Mouse (Mus musculus) cerebellum, adult 2 months (tissue): ENCODE results near the gene Acyp1. TPM values are rescaled to one million over a fixed set of nuclear protein-coding genes. Genes with fewer than 3 reads are reported as not detected.
"Not testable (repeated sequence)": the region's sequence is repeated elsewhere in the genome, so short reads cannot be mapped to it uniquely, and the experiment has no call there.

Experiments
- DNase-seq, 2 experiments: peaks; one replicate each; pipeline ENCODE4 v3.0.0; 2021
- H3K27ac ChIP-seq: fragments of 200-500 bp; 2 replicates; pipeline ENCODE4 v1.5.1; 2012; ENCODE audit warnings: low read length, control low read depth, inconsistent platforms; ENCODE audit not compliant: insufficient read depth
- H3K27me3 ChIP-seq: fragments of 200-500 bp; 2 replicates; pipeline ENCODE4 v1.6.1; 2012; ENCODE audit warnings: inconsistent platforms, mild to moderate bottlenecking, low read length, moderate library complexity; ENCODE audit not compliant: control insufficient read depth, insufficient read depth
- H3K4me1 ChIP-seq: fragments of 200-500 bp; 2 replicates; pipeline ENCODE4 v1.6.1; 2011; ENCODE audit warnings: low read length; ENCODE audit not compliant: control insufficient read depth, insufficient read depth
- H3K4me3 ChIP-seq: fragments of 200-500 bp; replicated peaks from 2 replicates; pipeline ENCODE3; 2011; ENCODE audit warnings: mild to moderate bottlenecking, low read depth, low read length, control low read depth; ENCODE audit not compliant: insufficient read depth
- CTCF ChIP-seq: fragments of 200-500 bp; IDR thresholded peaks from 2 replicates; pipeline ENCODE4 v1.5.1; 2011; ENCODE audit warnings: low read depth, mild to moderate bottlenecking, control low read depth, low read length, moderate library complexity, borderline replicate concordance; ENCODE audit not compliant: insufficient read depth
- POLR2A ChIP-seq: fragments of 200-500 bp; IDR thresholded peaks from 2 replicates; pipeline ENCODE4 v1.6.1; 2011; ENCODE audit warnings: low read length, control low read depth, borderline replicate concordance; ENCODE audit not compliant: insufficient read depth
- WGBS: fragments of 180-500 bp; shearing (Covaris S2); methylation state at CpG from one replicate; pipeline ENCODE4 v1.1.7; 2018; 5-methylcytosine and 5-hydroxymethylcytosine counted together
- polyA plus RNA-seq: library from polyadenylated mRNA; depleted of rRNA; stranded (reverse); fragments of >200 nt; gene quantifications from 2 replicates; pipeline ENCODE4 v1.2.3, GENCODE M21; 2012

Acyp1 gene
- polyA plus RNA-seq, 1 experiment: 77.8 TPM

DNA sequence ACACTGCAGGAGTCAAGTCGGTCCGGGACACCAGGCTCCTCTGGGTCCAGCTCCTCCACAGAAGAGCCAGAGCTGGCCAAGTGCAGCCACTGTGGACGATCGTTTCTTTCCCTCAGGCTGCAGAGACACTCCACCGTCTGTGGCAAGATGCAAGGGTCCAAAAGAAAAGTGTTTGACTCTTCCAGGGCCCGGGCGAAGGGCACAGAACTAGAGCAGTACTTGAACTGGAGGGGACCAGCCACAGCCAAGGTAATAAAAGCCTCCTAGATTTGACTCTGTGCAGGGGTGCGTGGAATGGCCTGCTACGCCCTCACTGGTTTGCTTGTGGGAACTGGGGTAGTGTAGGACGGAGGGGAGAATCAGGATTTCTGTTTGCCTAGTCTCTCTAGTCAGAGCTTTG, 2.4 kb upstream of the Acyp1 start:
- Histone ChIP-seq H3K4me1 (0 out of 2 replicates have a peak, but pooled peaks cover 3% of the 10 kb centered on the region), H3K4me3 (no peak overlapping the region), H3K27me3 (peaks cover 2% of the 10 kb centered on the region; the same call in 1 of the 2 replicates), H3K27ac (no peak overlapping the region)
- TF ChIP-seq POLR2A: no peak
- TF ChIP-seq CTCF: no peak
- 77% methylated on average over 10 of the region's 10 CpGs for WGBS
- no peak for DNase-seq

DNA sequence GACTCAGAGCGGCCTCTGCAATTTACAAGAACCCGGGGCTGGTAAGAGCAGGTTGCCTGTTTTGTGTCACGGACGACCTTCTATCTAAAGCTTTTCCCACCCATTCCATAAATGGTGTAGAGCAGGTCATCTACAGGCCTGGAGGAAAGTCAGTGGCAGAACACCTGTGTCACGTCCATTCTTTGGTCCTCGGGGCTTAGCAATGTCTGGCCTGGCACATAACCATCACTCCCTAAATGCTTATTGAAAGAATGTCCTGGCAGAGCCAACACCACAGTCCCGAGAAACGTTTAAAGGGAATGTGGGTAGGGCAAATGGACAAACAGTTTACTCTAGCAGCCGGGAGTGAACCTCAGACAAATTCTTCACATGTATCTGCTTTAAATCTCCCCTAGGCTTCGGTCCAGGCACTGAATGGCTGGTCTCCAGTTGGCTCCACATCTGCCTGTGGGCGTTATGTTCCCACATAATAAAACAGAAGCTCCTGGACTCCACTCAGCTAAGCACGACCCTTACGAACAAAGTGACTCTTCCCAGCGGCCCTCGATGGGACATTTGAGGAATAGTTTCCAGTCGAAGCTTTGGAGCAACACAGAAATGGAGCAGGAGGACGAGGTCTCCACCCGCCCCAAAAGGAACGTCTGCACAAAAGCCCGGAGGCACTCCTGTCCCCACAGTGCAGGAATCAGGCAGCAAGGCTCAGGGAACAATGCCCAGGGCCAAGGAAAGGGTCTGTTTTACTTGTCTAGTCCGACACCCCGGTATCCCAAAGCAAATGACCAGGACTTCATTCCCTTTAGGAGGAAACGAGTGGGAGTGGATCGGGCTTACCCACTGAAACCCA, 1.1 kb upstream of the Acyp1 start:
- peaks cover 2% of the 10 kb centered on the region; the same call in 1 of the 2 replicates for H3K27me3 ChIP-seq
- DNase-seq: no peak
- H3K4me3 ChIP-seq: no peak overlapping the region
- TF ChIP-seq CTCF: no peak
- TF ChIP-seq POLR2A: no peak
- H3K4me1 ChIP-seq: 0 out of 2 replicates have a peak, but pooled peaks cover 3% of the 10 kb centered on the region
- no peak overlapping the region for H3K27ac ChIP-seq
- WGBS: 53% methylated on average over 24 of the region's 24 CpGs

DNA sequence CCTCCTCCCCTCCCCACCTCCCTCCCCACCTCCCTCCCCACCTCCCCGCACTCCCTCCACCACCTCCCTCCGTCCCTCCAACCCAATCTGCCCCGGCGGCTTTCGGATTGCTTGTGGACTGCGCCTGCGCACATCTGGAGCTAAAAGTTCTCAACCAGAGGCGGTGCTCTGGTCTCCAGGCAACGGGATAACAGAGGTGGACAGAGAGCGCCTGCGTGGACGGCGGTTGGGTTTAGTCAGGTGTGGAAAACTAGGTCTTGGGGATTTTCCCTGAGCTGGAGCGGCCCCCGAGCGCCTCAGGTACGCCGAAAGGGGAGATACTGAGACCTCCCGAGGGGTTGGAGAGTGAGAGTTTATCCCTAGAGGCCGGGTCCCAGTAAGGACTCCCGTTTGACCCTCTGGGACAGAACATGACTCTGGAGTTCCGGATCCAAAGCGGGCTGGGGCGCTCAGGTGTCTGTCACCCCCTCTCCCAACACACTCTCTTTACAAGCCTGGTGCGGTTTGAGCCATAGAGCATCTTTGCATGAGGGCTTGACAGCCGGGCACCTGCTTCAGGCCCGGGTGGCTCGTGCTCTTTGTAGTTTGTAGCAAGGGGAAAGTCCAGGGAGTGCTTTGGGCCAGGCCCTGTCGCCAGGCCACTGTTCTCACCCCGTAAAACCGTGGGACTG, 383 bp upstream of the Acyp1 start, which contains the start of gene Zc2hc1c:
Gene Zc2hc1c (plus strand): TSS at position 106 of the 671 bp plus-strand sequence.
- DNase-seq: peak; percentile 43
- Histone ChIP-seq H3K27ac (no peak within 1 kb of the TSS), H3K4me3 (peak within 1 kb of the TSS; percentile 47), H3K4me1 (0 out of 2 replicates have a peak, but pooled peaks cover 3% of the 10 kb centered on the region), H3K27me3 (peaks cover 2% of the 10 kb centered on the region; the same call in 1 of the 2 replicates)
- TF ChIP-seq POLR2A (no peak), CTCF (no peak)
- WGBS: 13% methylated on average over 31 of the region's 31 CpGs

DNA sequence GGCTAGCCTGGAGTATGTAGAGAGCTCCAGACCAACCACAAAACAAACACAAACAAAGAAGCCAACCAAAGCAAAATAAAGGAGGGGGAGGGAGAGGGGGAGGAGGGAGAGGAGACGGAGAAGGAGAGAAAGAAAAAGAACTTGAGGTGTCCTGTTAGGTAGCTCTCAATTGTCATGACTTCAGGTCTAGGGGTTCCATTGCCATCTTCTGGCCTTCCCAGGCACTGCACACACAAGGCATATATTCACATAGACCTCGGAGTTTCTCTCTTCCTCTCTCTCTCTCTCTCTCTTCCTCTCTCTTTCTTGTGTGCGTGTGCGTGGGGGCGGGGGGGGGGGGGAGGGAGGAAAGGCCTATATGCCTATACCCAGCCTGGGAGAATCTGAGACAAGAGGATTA, 1.3 kb downstream of the Acyp1 start:
- Histone ChIP-seq H3K4me3 (no peak overlapping the region), H3K4me1 (0 out of 2 replicates have a peak, but pooled peaks cover 3% of the 10 kb centered on the region), H3K27ac (no peak overlapping the region), H3K27me3 (peaks cover 2% of the 10 kb centered on the region; the same call in 1 of the 2 replicates)
- no peak for DNase-seq
- TF ChIP-seq POLR2A (no peak), CTCF (0 out of 2 replicates have a peak, but pooled peaks have one; percentile 16)
- WGBS: 41% methylated on average over 4 of the region's 5 CpGs

DNA sequence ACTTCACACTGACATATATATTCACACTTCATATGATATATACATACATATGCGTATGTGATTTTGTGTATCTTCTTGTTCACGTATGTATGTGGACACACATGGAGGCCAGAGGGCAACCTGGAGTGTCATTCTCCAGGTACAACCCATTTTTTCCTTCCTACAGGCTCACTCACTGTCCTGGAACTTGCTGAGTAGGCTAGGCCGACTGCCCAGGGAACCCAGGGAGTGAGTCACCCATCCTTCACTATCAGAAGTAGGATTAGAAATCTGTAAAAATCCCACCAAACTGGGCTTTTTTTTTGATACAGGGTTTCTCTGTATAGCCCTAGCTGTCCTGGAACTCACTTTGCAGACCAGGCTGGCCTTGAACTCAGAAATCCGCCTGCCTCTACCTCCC, 3.2 kb downstream of the Acyp1 start:
- Histone ChIP-seq H3K27me3 (peaks cover 2% of the 10 kb centered on the region; the same call in 1 of the 2 replicates), H3K4me1 (peaks cover 3% of the 10 kb centered on the region; the same call in 1 of the 2 replicates), H3K27ac (no peak overlapping the region), H3K4me3 (no peak overlapping the region)
- no peak for DNase-seq
- 95% methylated on average over 4 of the region's 4 CpGs for WGBS
- TF ChIP-seq CTCF (no peak), POLR2A (no peak)

DNA sequence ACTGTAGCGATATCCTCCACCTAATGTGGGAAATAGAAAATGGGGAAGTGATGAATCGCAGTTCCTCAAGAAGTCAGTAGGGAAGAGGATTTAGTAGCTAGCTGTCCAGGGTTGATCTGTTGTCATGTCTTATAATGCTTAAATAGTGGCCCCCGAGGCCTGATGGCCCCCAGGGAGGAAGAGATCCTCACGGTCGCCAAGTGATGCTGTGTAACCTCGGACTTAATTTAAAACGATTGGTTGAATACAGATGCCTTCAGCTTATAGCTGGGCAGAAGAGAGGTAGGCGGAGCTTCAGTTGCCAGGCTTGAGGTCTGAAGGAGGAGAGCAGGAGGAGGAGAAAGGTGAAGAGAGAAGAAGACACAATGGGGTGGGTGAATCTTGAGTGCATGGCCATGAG, 3.9 kb downstream of the Acyp1 start:
- DNase-seq: no peak
- no peak overlapping the region for H3K4me3 ChIP-seq
- peaks cover 2% of the 10 kb centered on the region; the same call in 1 of the 2 replicates for H3K27me3 ChIP-seq
- 59% methylated on average over 8 of the region's 8 CpGs for WGBS
- TF ChIP-seq CTCF (no peak), POLR2A (no peak)
- H3K27ac ChIP-seq: no peak overlapping the region
- peaks cover 3% of the 10 kb centered on the region; the same call in 1 of the 2 replicates for H3K4me1 ChIP-seq

DNA sequence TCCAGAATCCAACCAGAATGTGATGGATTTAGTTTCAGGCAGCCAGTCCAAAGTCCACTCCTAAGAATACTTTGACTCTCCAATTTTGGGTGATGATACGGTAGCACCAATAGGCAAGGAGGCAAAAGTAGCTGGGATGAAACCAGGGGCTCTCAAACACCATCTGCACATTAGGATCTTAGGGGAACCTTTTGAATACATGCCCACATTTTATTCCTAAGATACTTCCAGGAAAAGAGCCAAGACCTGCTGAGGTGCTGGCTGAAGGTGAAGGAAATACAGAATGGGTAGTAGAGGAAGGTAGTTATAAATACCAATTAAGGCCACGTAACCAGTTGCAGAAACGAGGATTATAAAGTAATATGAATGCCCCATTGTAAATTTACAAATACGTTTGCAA, 6.5 kb downstream of the Acyp1 start:
- not testable (repeated sequence) for H3K4me1 ChIP-seq, H3K4me3 ChIP-seq, H3K27ac ChIP-seq, H3K27me3 ChIP-seq, DNase-seq
- whole genome bisulfite sequencing: 15% methylated on average over 2 of the region's 4 CpGs
